Comparison of ENCODE assay signal across 12 mouse cellular contexts in genomic region chr7:79525690-79526630, GRCm38 (mm10). TPM values are rescaled to one million over a fixed set of nuclear protein-coding genes. Genes with fewer than 3 reads are reported as not detected.
A peak's percentile ranks its signal among the peaks of the same experiment; 100 is the strongest.
DNase-seq lines count a peak whose midpoint lies in the region; ATAC-seq and TF ChIP-seq lines count a peak whose summit lies in the region.
"Had no signal": no experiment of that assay in that cellular context is flagged by ENCODE, and none has a peak within 500 bp of the region (broad histone marks: within the 10 kb centered on the region; RNA-seq: fewer than 3 reads in every experiment).

No protein-coding gene starts in this region.

- WGBS in hindbrain, embryonic 13.5 days = 8% methylated on average over 14 of the region's 14 CpGs
- WGBS in midbrain, postnatal 0 days = 22% methylated on average over 13 of the region's 14 CpGs

- H3K4me2 ChIP-seq in hindbrain, embryonic 13.5 days = no peak overlapping the region
- H3K4me2 ChIP-seq in midbrain, postnatal 0 days (ENCODE audit: low read depth, low read length, poor library complexity, severe bottlenecking) = no peak overlapping the region

- no peak for TF ChIP-seq CTCF in midbrain, postnatal 0 days (IDR thresholded peaks at IDR 0.05)

- no peak overlapping the region for H3K4me3 ChIP-seq in hindbrain, embryonic 13.5 days
- no peak overlapping the region for H3K4me3 ChIP-seq in midbrain, postnatal 0 days (ENCODE audit: low read depth, low read length)

- 0 out of 2 replicates have a peak, but pooled peaks cover 1% of the 10 kb centered on the region for H3K27me3 ChIP-seq in hindbrain, embryonic 13.5 days
- H3K27me3 ChIP-seq in midbrain, postnatal 0 days (ENCODE audit: insufficient read depth, low read length) = no peaks in the 10 kb centered on the region

- H3K4me1 ChIP-seq in hindbrain, embryonic 13.5 days (replicated peaks) = peaks cover 90% of the 10 kb centered on the region
- no peaks in the 10 kb centered on the region for H3K4me1 ChIP-seq in midbrain, postnatal 0 days (ENCODE audit: insufficient read depth, low read length)

- H3K36me3 ChIP-seq in hindbrain, embryonic 13.5 days = peaks cover 42% of the 10 kb centered on the region
- peaks cover 3% of the 10 kb centered on the region; the same call in 1 of the 2 replicates for H3K36me3 ChIP-seq in midbrain, postnatal 0 days (ENCODE audit: insufficient read depth, low read length)

- peak overlapping the region; percentile 65 for H3K9ac ChIP-seq in hindbrain, embryonic 13.5 days
- H3K9ac ChIP-seq in midbrain, postnatal 0 days (replicated peaks; ENCODE audit: low read length, poor library complexity, severe bottlenecking) = peak overlapping the region; percentile 2; the same call in 1 of the 2 replicates
- H3K9ac ChIP-seq: liver, embryonic 14.5 days had no signal

- peak; percentile 84 for ATAC-seq in hindbrain, embryonic 13.5 days (ENCODE audit: low FRiP score)
- peak; percentile 79 for ATAC-seq in midbrain, postnatal 0 days (ENCODE audit: low FRiP score)
- no peak for ATAC-seq in erythroblast, adult 5-6 weeks (replicated peaks; ENCODE audit: low FRiP score, poor library complexity, severe bottlenecking)

- H3K27ac ChIP-seq in hindbrain, embryonic 13.5 days = peak overlapping the region; percentile 99
- peak overlapping the region; percentile 78 for H3K27ac ChIP-seq in midbrain, postnatal 0 days (ENCODE audit: low read depth, low read length)
- H3K27ac ChIP-seq: liver, embryonic 14.5 days had no signal

- no peaks in the 10 kb centered on the region for H3K9me3 ChIP-seq in hindbrain, embryonic 13.5 days
- H3K9me3 ChIP-seq in midbrain, postnatal 0 days (ENCODE audit: low read length) = no peaks in the 10 kb centered on the region

- DNase-seq in MN1 (ENCODE audit: low spot score) = peak; percentile 43
- DNase-seq in embryo, embryonic 9.5 days (ENCODE audit: extremely low spot score) = peak; percentile 47
- peak; percentile 83 for DNase-seq in midbrain, postnatal 0 days (ENCODE audit: low spot score)
- no peak for DNase-seq in adrenal gland, postnatal 36 days
- DNase-seq in urinary bladder, postnatal 25 days (ENCODE audit: low spot score) = no peak
- DNase-seq: adrenal gland, postnatal 10 days; cerebellum, adult 9-10 months; heart, postnatal 10 days; thymus, postnatal 25 days had no signal

RNA-seq across cellular contexts. Expression of gene Polg, which starts 59.8 kb away (rescaled TPM):
- polyA plus RNA-seq in hindbrain, embryonic 13.5 days (2015; fragmentation: Nextera tagmentation; extraction: Ambion mirVana) = 21.9 and 22.5 TPM in 2 replicates
- total RNA-seq in midbrain, postnatal 0 days (2014; rRNA removed) = 46.5 and 49.4 TPM in 2 replicates
- polyA plus RNA-seq in midbrain, postnatal 0 days (2015; fragmentation: Nextera tagmentation; extraction: Ambion mirVana) = 16.9 and 18.6 TPM in 2 replicates
- 10 to 100 TPM; 68.5 to 77.7 TPM for total RNA-seq in adrenal gland, postnatal 36 days (2021)
- total RNA-seq in erythroblast, adult 5-6 weeks (2015; ENCODE audit: low replicate concordance) = 5.2 and 18.4 TPM in 2 replicates
- 26.6 and 27.6 TPM in 2 replicates for total RNA-seq in erythroblast, adult 5-6 weeks (2017; ENCODE audit: low replicate concordance)

Comparison
In these comparisons a context has a peak if more than half of its experiments do, and no peak if none do; other contexts are left out.
1. DNase-seq: peak in MN1 (single experiment), embryo, embryonic 9.5 days (single experiment) and midbrain, postnatal 0 days (single experiment); none in adrenal gland, postnatal 36 days (0 of 2) and urinary bladder, postnatal 25 days (single experiment).